Mouse (Mus musculus) midbrain, embryonic 10.5 days (tissue): ENCODE measurements around the gene Cep68. TPM values are rescaled to one million over a fixed set of nuclear protein-coding genes. Genes with fewer than 3 reads are reported as not detected.
A peak's percentile ranks its signal among the peaks of the same experiment; 100 is the strongest.

Experiments used
- DNase-seq: peaks from one replicate; pipeline ENCODE4 v3.0.0-alpha.2; 2017; ENCODE audit warnings: low spot score
- H3K27ac ChIP-seq: fragments of 300-500 bp; sonication (generic); replicated peaks from 2 replicates; pipeline ENCODE4 v1.5.1; 2016; ENCODE audit warnings: mild to moderate bottlenecking
- H3K27me3 ChIP-seq: fragments of 300-500 bp; sonication (generic); 2 replicates; pipeline ENCODE4 v1.6.1; 2016; ENCODE audit warnings: low read depth, mild to moderate bottlenecking; ENCODE audit not compliant: poor library complexity, severe bottlenecking
- H3K36me3 ChIP-seq: fragments of 300-500 bp; sonication (generic); 2 replicates; pipeline ENCODE4 v1.6.1; 2016; ENCODE audit warnings: mild to moderate bottlenecking, moderate library complexity
- H3K4me1 ChIP-seq: fragments of 300-500 bp; sonication (generic); 2 replicates; pipeline ENCODE4 v1.6.1; 2016
- H3K4me3 ChIP-seq: fragments of 300-500 bp; sonication (generic); 2 replicates; pipeline ENCODE4 v1.5.1; 2016; ENCODE audit warnings: mild to moderate bottlenecking, moderate library complexity
- H3K9me3 ChIP-seq: fragments of 300-500 bp; sonication (generic); replicated peaks from 2 replicates; pipeline ENCODE4 v1.6.1; 2016; ENCODE audit warnings: mild to moderate bottlenecking
- WGBS: fragments of 180-500 bp; shearing (Covaris S2); methylation state at CpG from one replicate; pipeline ENCODE4 v1.1.7; 2016; 5-methylcytosine and 5-hydroxymethylcytosine counted together
- polyA plus RNA-seq: library from polyadenylated mRNA; unstranded; fragments of >200 nt; fragmentation: Nextera tagmentation; extraction: Ambion mirVana; gene quantifications from 2 replicates; pipeline ENCODE4 v1.2.1, GENCODE M21; 2016

Gene Cep68
- polyA plus RNA-seq, 1 experiment from 2014 or later: 38.1 TPM

- H3K4me1 ChIP-seq: 0 out of 2 replicates have a peak, but pooled peaks cover 3% of the 10 kb centered on the region
- DNase-seq: no peak
- WGBS: 88% methylated on average over 2 of the region's 2 CpGs
- H3K27ac ChIP-seq: no peak overlapping the region
- H3K27me3 ChIP-seq: no peaks in the 10 kb centered on the region
- H3K9me3 ChIP-seq: no peaks in the 10 kb centered on the region
- no peak overlapping the region for H3K4me3 ChIP-seq
- peaks cover 30% of the 10 kb centered on the region for H3K36me3 ChIP-seq
These were observed 37.4 kb downstream of the Cep68 start for GRCm38 (mm10) chr11:20211838-20212237.

- DNase-seq: no peak
- no peak overlapping the region for H3K27ac ChIP-seq
- H3K36me3 ChIP-seq: peaks cover 9% of the 10 kb centered on the region
- 81% methylated on average over 2 of the region's 2 CpGs for WGBS
- H3K9me3 ChIP-seq: no peaks in the 10 kb centered on the region
- no peak overlapping the region for H3K4me3 ChIP-seq
- H3K4me1 ChIP-seq: peaks cover 19% of the 10 kb centered on the region
- H3K27me3 ChIP-seq: no peaks in the 10 kb centered on the region
These were observed 41.6 kb downstream of the Cep68 start for GRCm38 (mm10) chr11:20207589-20207988.

DNA sequence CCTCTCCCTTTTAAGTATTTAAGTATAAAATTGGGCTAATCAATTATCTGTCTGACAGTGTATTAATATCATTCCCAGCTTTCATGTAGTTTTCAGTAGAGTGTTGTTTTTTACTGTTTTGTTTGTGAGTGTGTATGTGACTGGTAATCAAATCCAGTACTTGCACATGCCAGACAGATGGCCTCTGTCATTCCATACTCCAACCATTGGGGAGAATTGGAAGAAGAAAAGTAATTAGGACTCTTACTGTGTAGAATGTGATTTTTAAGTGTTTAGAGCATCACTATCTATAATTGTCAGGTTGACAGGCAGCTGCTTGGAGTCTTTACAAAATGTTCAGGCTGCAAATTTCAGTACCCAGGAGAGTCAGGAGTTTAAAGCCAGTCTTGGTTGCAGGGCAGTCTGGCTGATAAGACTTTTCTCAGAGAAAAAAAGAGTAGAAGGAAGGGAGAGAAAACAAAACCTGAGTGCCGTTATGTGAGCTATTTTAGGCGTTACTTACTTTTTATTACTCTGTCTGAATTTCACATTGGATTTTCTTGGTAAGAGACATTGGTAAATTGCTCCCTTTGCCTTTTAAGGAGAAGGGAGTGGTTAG, 42.5 kb downstream of the Cep68 start:
- Histone ChIP-seq H3K4me3 (no peak overlapping the region), H3K4me1 (peaks cover 24% of the 10 kb centered on the region), H3K27me3 (no peaks in the 10 kb centered on the region), H3K27ac (no peak overlapping the region), H3K36me3 (peaks cover 9% of the 10 kb centered on the region), H3K9me3 (no peaks in the 10 kb centered on the region)
- no peak for DNase-seq
- 86% methylated on average over 2 of the region's 2 CpGs for WGBS

- Histone ChIP-seq H3K27me3 (no peaks in the 10 kb centered on the region), H3K9me3 (no peaks in the 10 kb centered on the region), H3K36me3 (peaks cover 9% of the 10 kb centered on the region), H3K4me3 (no peak overlapping the region), H3K27ac (no peak overlapping the region), H3K4me1 (peaks cover 25% of the 10 kb centered on the region)
- DNase-seq: no peak
- WGBS: 88% methylated on average over 4 of the region's 4 CpGs
These were observed 43.7 kb downstream of the Cep68 start for GRCm38 (mm10) chr11:20205538-20205937.

- Histone ChIP-seq H3K9me3 (no peaks in the 10 kb centered on the region), H3K4me3 (no peak overlapping the region), H3K4me1 (peaks cover 30% of the 10 kb centered on the region), H3K27ac (no peak overlapping the region), H3K36me3 (peaks cover 9% of the 10 kb centered on the region), H3K27me3 (no peaks in the 10 kb centered on the region)
- no peak for DNase-seq
- WGBS: 90% methylated on average over 9 of the region's 9 CpGs
These were observed 44.3 kb downstream of the Cep68 start for GRCm38 (mm10) chr11:20204870-20205446.

GRCm38 (mm10) chr11:20204321-20204720, 44.9 kb downstream of the Cep68 start:
- Histone ChIP-seq H3K4me3 (no peak overlapping the region), H3K4me1 (peaks cover 30% of the 10 kb centered on the region), H3K9me3 (no peaks in the 10 kb centered on the region), H3K27me3 (no peaks in the 10 kb centered on the region), H3K27ac (no peak overlapping the region), H3K36me3 (peaks cover 9% of the 10 kb centered on the region)
- DNase-seq: no peak
- 93% methylated on average over 2 of the region's 2 CpGs for WGBS

DNA sequence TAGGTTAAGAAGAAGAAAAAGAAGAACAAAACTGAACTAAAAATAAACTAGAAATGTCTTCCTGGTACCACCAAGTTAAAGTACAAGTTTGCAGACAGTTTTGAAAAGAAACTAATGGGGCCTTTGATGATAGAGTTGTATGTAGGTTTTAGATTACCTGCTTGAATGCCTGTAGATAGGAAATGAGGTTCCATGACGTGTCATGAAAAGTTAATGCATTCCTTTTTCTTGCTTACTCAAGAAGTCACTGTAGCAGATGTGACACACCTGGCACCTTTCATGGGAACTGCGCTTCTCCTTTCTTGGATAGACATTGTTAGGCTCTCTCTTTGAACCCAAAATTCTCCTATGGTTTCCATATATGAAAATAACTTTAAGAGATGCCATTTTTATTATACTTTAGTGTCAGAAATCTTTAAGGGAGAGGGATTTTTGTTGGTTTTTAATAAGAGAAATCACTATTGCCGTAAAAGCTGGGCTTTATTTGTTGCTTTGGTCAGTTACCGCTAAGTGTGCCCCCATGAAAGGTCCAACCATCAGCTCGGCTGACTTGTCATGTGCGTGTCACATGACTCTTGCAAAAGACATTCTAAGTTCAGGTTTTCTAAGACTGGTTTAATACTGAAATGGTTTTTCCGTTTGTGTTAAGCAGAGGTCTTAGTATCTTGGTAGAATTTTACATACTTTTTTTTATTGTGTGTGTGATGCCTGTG, 46.8 kb downstream of the Cep68 start:
- WGBS: 69% methylated on average over 7 of the region's 7 CpGs
- Histone ChIP-seq H3K4me3 (peak overlapping the region; percentile 86), H3K27ac (peak overlapping the region; percentile 97), H3K9me3 (no peaks in the 10 kb centered on the region), H3K4me1 (peaks cover 27% of the 10 kb centered on the region), H3K36me3 (0 out of 2 replicates have a peak, but pooled peaks cover 4% of the 10 kb centered on the region), H3K27me3 (no peaks in the 10 kb centered on the region)
- no peak for DNase-seq

DNA sequence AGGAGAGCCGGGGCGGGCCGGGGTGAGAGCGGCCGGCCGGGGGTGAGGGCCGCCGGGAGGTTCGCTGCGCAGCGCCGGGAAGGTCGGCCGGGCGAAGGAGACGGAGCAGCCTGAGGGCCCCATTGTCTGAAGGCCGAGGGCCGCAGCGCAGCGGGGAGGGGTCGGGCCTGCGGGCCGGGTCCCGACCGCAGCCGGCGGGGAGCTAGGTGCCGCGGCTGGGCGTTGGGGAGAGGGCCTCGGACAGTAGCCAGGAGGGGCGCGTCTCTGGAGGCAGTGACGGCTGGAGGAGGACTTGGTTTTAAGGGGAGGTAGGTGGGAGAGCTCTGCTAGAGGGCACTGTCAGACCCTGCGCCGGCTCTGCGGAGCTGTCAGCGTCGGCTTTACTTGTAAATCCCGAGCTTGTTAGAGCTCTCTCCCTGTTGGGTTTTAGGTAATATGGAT, 47.5 kb downstream of the Cep68 start:
- H3K4me3 ChIP-seq: peak overlapping the region; percentile 86
- no peaks in the 10 kb centered on the region for H3K9me3 ChIP-seq
- DNase-seq: no peak
- peak overlapping the region; percentile 97 for H3K27ac ChIP-seq
- H3K27me3 ChIP-seq: no peaks in the 10 kb centered on the region
- 0 out of 2 replicates have a peak, but pooled peaks cover 4% of the 10 kb centered on the region for H3K36me3 ChIP-seq
- peaks cover 27% of the 10 kb centered on the region for H3K4me1 ChIP-seq
- WGBS: under 1% methylated on average over 38 of the region's 40 CpGs

DNA sequence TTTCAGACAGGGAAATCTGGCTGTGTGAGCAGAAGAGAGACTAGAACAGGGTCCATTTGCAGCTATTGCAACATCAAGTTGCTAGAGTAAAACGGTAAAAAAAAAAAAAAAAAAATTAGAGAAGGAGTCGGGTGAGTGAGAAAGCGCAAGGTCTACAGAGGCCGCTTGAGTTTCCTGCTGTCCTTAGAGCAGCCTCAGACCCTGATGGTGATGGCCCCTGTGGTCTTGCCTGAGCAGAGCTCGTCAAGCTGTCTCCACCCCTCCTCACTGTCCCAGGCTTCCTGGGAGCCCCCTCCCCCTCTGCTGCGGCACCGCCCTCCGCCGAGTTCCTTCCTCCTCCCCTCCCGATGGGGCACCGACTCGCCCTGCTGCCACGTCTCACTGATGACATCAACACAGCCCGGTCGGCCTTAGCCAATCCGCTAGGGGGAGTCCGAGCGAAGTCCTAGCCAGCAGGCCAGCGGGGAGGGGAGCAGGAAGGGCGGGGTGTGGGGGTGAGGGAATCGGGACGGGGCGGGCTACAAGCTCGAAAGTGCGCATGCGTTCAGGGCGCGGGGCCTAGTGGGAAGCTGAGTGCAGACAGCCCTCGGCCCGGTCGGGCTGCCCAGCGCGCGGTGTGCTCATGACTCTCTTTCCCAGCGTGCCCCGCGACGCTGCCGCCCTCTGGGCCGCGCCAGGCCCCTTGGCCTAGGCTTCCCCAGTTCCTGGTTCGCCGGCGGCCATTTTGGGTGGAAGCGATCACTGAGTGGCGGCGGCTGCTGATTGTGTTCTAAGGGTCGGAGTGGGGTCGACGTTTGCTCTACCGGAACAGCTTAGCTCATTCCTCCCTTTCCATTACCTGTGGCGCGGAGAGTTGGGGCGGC, 48.3 kb downstream of the Cep68 start, which contains the start of gene Rab1a:
Gene Rab1a (plus strand): TSS at position 720 of the 863 bp plus-strand sequence.
- Histone ChIP-seq H3K36me3 (0 out of 2 replicates have a peak, but pooled peaks cover 4% of the 10 kb centered on the region), H3K27ac (peak within 1 kb of the TSS; percentile 97), H3K4me3 (peak within 1 kb of the TSS; percentile 86), H3K4me1 (peaks cover 27% of the 10 kb centered on the region), H3K9me3 (no peaks in the 10 kb centered on the region), H3K27me3 (no peaks in the 10 kb centered on the region)
- peak; percentile 100 for DNase-seq
- WGBS: under 1% methylated on average over 54 of the region's 54 CpGs

- Histone ChIP-seq H3K9me3 (no peaks in the 10 kb centered on the region), H3K27ac (no peak overlapping the region), H3K27me3 (no peaks in the 10 kb centered on the region), H3K4me3 (no peak overlapping the region), H3K4me1 (no peaks in the 10 kb centered on the region), H3K36me3 (no peaks in the 10 kb centered on the region)
- no peak for DNase-seq
- 89% methylated on average over 4 of the region's 4 CpGs for WGBS
These were observed 56.0 kb downstream of the Cep68 start for GRCm38 (mm10) chr11:20193100-20193736.

DNA sequence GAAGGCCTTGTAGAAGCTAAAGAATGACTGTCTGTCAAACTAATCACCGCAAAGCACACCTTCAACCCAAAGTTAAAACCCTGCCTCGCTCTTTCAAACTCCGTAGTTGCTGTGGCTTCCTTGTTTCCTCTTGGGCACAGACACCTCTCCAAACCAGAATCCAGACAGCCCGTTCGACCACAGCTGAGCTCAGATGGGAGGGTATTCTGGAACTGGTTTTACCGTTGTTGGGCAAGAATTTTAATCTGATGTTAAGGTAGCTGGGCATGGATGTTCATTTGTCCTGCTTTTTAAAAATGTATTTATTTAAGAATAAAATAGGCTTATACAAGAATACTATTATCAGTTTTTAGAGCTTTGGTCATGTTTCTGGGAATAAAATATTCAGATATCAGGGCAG, 62.0 kb downstream of the Cep68 start:
- no peak overlapping the region for H3K27ac ChIP-seq
- H3K27me3 ChIP-seq: no peaks in the 10 kb centered on the region
- H3K4me3 ChIP-seq: no peak overlapping the region
- WGBS: 82% methylated on average over 6 of the region's 6 CpGs
- H3K36me3 ChIP-seq: no peaks in the 10 kb centered on the region
- DNase-seq: no peak
- no peaks in the 10 kb centered on the region for H3K4me1 ChIP-seq
- no peaks in the 10 kb centered on the region; the same call in 1 of the 2 replicates for H3K9me3 ChIP-seq
